Mouse (Mus musculus) heart, postnatal 10 days (tissue): ENCODE measurements around the gene Btbd1. TPM values are rescaled to one million over a fixed set of nuclear protein-coding genes. Genes with fewer than 3 reads are reported as not detected.

Experiments
- DNase-seq, 2 experiments: peaks; one replicate each; pipeline ENCODE4 v3.0.0; 2021
- intact Hi-C: fragments of 180-260 bp; cut with DNase I; formaldehyde crosslinking; loops from one replicate; pipeline ENCODE4 v1.15.1; 2025
- total RNA-seq, 2 experiments: library from RNA; stranded (reverse); gene quantifications; 2 replicates each; pipeline ENCODE4 v1.2.3; 2021

Btbd1 gene
- total RNA-seq, 2 experiments from 2014 or later: 131 to 138 TPM

GRCm38 (mm10) chr7:81825381-81825780 lies 3.9 kb downstream of the Btbd1 start:
- intact Hi-C loops: no loop called here
- peak in 1 of 2 experiments; percentile 42 for DNase-seq

GRCm38 (mm10) chr7:81824906-81825305 lies 4.3 kb downstream of the Btbd1 start:
- DNase-seq: no peak
- intact Hi-C loops: no loop called here

- intact Hi-C loops: no loop called here
- no peak for DNase-seq
Observed at GRCm38 (mm10) chr7:81806067-81806466, 23.2 kb downstream of the Btbd1 start.

- DNase-seq: peak; percentile 85 to 89
- intact Hi-C loops: loop anchor here (2.0 to 5.0 kb wide), 4 partner anchors 40 to 328 kb away; partner anchors contain the start of gene Btbd1
Observed at GRCm38 (mm10) chr7:81789095-81789757, 40.0 kb downstream of the Btbd1 start, which contains the start of gene 3110040N11Rik. Gene 3110040N11Rik, minus strand, starts transcription at chr7:81789478.

GRCm38 (mm10) chr7:81788536-81788935 lies 40.7 kb downstream of the Btbd1 start:
- intact Hi-C loops: loop anchor here (2.0 to 5.0 kb wide), 4 partner anchors 40 to 329 kb away; partner anchors contain the start of gene Btbd1
- peak in 1 of 2 experiments; percentile 30 for DNase-seq

GRCm38 (mm10) chr7:81777667-81778218 lies 51.5 kb downstream of the Btbd1 start:
- intact Hi-C loops: no loop called here
- DNase-seq: peak in 1 of 2 experiments; percentile 23

GRCm38 (mm10) chr7:81775325-81775724 lies 53.9 kb downstream of the Btbd1 start:
- intact Hi-C loops: no loop called here

GRCm38 (mm10) chr7:81772786-81773539 lies 56.3 kb downstream of the Btbd1 start:
- intact Hi-C loops: no loop called here
- no peak for DNase-seq

More at GRCm38 (mm10) chr7:81775325-81775724, 53.9 kb downstream of the Btbd1 start:
- no peak for DNase-seq

- DNase-seq: peak in 1 of 2 experiments; percentile 40
- intact Hi-C loops: loop anchor here (10.0 kb wide), 1 partner anchor 308 kb away; the partner anchor contains the start of gene Cpeb1
Observed at GRCm38 (mm10) chr7:81763110-81763845, 66.0 kb downstream of the Btbd1 start.

- intact Hi-C loops: loop anchor here (10.0 kb wide), 1 partner anchor 308 kb away; the partner anchor contains the start of gene Cpeb1
- DNase-seq: peak; percentile 90 to 94
Observed at GRCm38 (mm10) chr7:81762180-81763109, 66.8 kb downstream of the Btbd1 start, which contains the start of gene Ramac. Gene Ramac, plus strand, starts transcription at chr7:81762925.

- DNase-seq: no peak
- intact Hi-C loops: no loop called here
Observed at GRCm38 (mm10) chr7:81747956-81748355, 81.3 kb downstream of the Btbd1 start.

GRCm38 (mm10) chr7:81744145-81744544 lies 85.1 kb downstream of the Btbd1 start:
- peak; percentile 52 to 57 for DNase-seq
- intact Hi-C loops: loop anchor here (5.0 kb wide), 1 partner anchor 137 kb away; no protein-coding TSS in a partner anchor

Other genes with a start within 250 kb of the Btbd1 start
- gene Homer2, start 121.9 kb downstream of the Btbd1 start, total RNA-seq: 10 to 100 TPM; 58.8 to 59.7 TPM
- 10 to 100 TPM; 33.1 to 35.1 TPM for gene Ramac, start 66.5 kb downstream of the Btbd1 start, total RNA-seq
- 10 to 100 TPM; 23.5 to 24.4 TPM for gene 3110040N11Rik, start 40.0 kb downstream of the Btbd1 start, total RNA-seq
- gene Gm10160, start 26.4 kb upstream of the Btbd1 start, total RNA-seq: not detected
- 10 to 100 TPM; 13.7 to 17.1 TPM for gene Tm6sf1, start 29.6 kb upstream of the Btbd1 start, total RNA-seq
- gene Hdgfl3, start 105.0 kb upstream of the Btbd1 start, total RNA-seq: 10 to 100 TPM; 12.3 to 14.3 TPM
- gene Bnc1, start 162.9 kb upstream of the Btbd1 start, total RNA-seq: 1 to 10 TPM; 1.8 to 2.9 TPM